Mouse (Mus musculus): ENCODE data around the gene Fstl4.

GRCm38 (mm10) chr11:53067699-53068478 is 303.5 kb downstream of the Fstl4 start:
- TF ChIP-seq CTCF (IDR thresholded peaks at IDR 0.05; ENCODE audit: extremely low read depth, insufficient read length, insufficient replicate concordance, low read depth, low read length) (no peak), POLR2A (IDR thresholded peaks at IDR 0.05; ENCODE audit: low read depth, low read length) (no peak)
